Mouse (Mus musculus) brown adipose tissue, adult 24 weeks (tissue): ENCODE measurements around the gene Ints7. TPM values are rescaled to one million over a fixed set of nuclear protein-coding genes. Genes with fewer than 3 reads are reported as not detected.

Experiments used
- H3K27ac ChIP-seq: fragments of 200-500 bp; replicated peaks from 2 replicates; pipeline ENCODE4 v1.5.1; 2012; ENCODE audit warnings: low read depth, mild to moderate bottlenecking, low read length
- H3K4me1 ChIP-seq: fragments of 200-500 bp; 2 replicates; pipeline ENCODE4 v1.6.1; 2012; ENCODE audit warnings: low read length, mixed read lengths; ENCODE audit not compliant: control insufficient read depth, insufficient read depth, insufficient read length
- H3K4me3 ChIP-seq: fragments of 200-500 bp; 2 replicates; pipeline ENCODE4 v1.5.1; 2012; ENCODE audit warnings: low read depth, mild to moderate bottlenecking, low read length, moderate library complexity; ENCODE audit not compliant: insufficient read depth
- polyA plus RNA-seq: library from polyadenylated mRNA; stranded (reverse); fragments of >200 nt; gene quantifications from 2 replicates; pipeline ENCODE4 v1.2.4, GENCODE M21; 2012; ENCODE audit not compliant: missing spikeins, insufficient read depth, insufficient read length

Ints7 gene
- polyA plus RNA-seq = 8.7 and 9.3 TPM in 2 replicates

- Histone ChIP-seq H3K4me3 (peak within 1 kb of the TSS; percentile 77), H3K4me1 (peaks cover 5% of the 10 kb centered on the region; the same call in 1 of the 2 replicates), H3K27ac (peak within 1 kb of the TSS; percentile 88)
These were observed at the start of gene Ints7, which contains the start of gene Dtl for GRCm38 (mm10) chr1:191575458-191576247. Gene Ints7 (plus strand): TSS chr1:191575636. Gene Dtl (minus strand): TSS chr1:191575544.

- H3K27ac ChIP-seq = no peak overlapping the region
- H3K4me1 ChIP-seq = no peaks in the 10 kb centered on the region
- no peak overlapping the region for H3K4me3 ChIP-seq
These were observed 48.3 kb upstream of the Ints7 start for GRCm38 (mm10) chr1:191527089-191527488.

GRCm38 (mm10) chr1:191527921-191528612 lies 47.4 kb upstream of the Ints7 start:
- Histone ChIP-seq H3K4me1 (no peaks in the 10 kb centered on the region), H3K4me3 (0 out of 2 replicates have a peak overlapping the region, but pooled peaks have one; percentile 12), H3K27ac (no peak overlapping the region)

GRCm38 (mm10) chr1:191529406-191529805 lies 46.0 kb upstream of the Ints7 start:
- H3K4me1 ChIP-seq = no peaks in the 10 kb centered on the region
- H3K27ac ChIP-seq = no peak overlapping the region
- H3K4me3 ChIP-seq = no peak overlapping the region

GRCm38 (mm10) chr1:191531023-191531422 lies 44.4 kb upstream of the Ints7 start:
- H3K4me3 ChIP-seq = no peak overlapping the region
- H3K27ac ChIP-seq = no peak overlapping the region
- H3K4me1 ChIP-seq = no peaks in the 10 kb centered on the region; the same call in 1 of the 2 replicates

GRCm38 (mm10) chr1:191534896-191535295 lies 40.5 kb upstream of the Ints7 start:
- no peaks in the 10 kb centered on the region; the same call in 1 of the 2 replicates for H3K4me1 ChIP-seq
- no peak overlapping the region for H3K4me3 ChIP-seq
- no peak overlapping the region for H3K27ac ChIP-seq

GRCm38 (mm10) chr1:191540300-191540699 lies 35.1 kb upstream of the Ints7 start:
- Histone ChIP-seq H3K27ac (no peak overlapping the region), H3K4me3 (no peak overlapping the region), H3K4me1 (no peaks in the 10 kb centered on the region; the same call in 1 of the 2 replicates)

- Histone ChIP-seq H3K4me3 (no peak overlapping the region), H3K27ac (no peak overlapping the region), H3K4me1 (no peaks in the 10 kb centered on the region)
These were observed 34.4 kb upstream of the Ints7 start for GRCm38 (mm10) chr1:191541014-191541413.

GRCm38 (mm10) chr1:191541619-191542018 lies 33.8 kb upstream of the Ints7 start:
- H3K27ac ChIP-seq = no peak overlapping the region
- H3K4me1 ChIP-seq = no peaks in the 10 kb centered on the region
- no peak overlapping the region for H3K4me3 ChIP-seq

- Histone ChIP-seq H3K4me3 (no peak overlapping the region), H3K4me1 (no peaks in the 10 kb centered on the region), H3K27ac (no peak overlapping the region)
These were observed 31.7 kb upstream of the Ints7 start for GRCm38 (mm10) chr1:191543747-191544146.

GRCm38 (mm10) chr1:191550786-191551185 lies 24.6 kb upstream of the Ints7 start:
- Histone ChIP-seq H3K4me3 (no peak overlapping the region), H3K4me1 (no peaks in the 10 kb centered on the region), H3K27ac (no peak overlapping the region)

GRCm38 (mm10) chr1:191557109-191557508 lies 18.3 kb upstream of the Ints7 start:
- Histone ChIP-seq H3K4me3 (no peak overlapping the region), H3K27ac (no peak overlapping the region), H3K4me1 (peaks cover 4% of the 10 kb centered on the region; the same call in 1 of the 2 replicates)

- Histone ChIP-seq H3K4me1 (peaks cover 4% of the 10 kb centered on the region; the same call in 1 of the 2 replicates), H3K27ac (no peak overlapping the region), H3K4me3 (no peak overlapping the region)
These were observed 15.7 kb upstream of the Ints7 start for GRCm38 (mm10) chr1:191559779-191560178.

GRCm38 (mm10) chr1:191562823-191563365 lies 12.5 kb upstream of the Ints7 start:
- H3K4me1 ChIP-seq = peaks cover 4% of the 10 kb centered on the region; the same call in 1 of the 2 replicates
- H3K27ac ChIP-seq = no peak overlapping the region
- no peak overlapping the region for H3K4me3 ChIP-seq

- Histone ChIP-seq H3K27ac (no peak overlapping the region), H3K4me1 (no peaks in the 10 kb centered on the region), H3K4me3 (no peak overlapping the region)
These were observed 7.6 kb upstream of the Ints7 start for GRCm38 (mm10) chr1:191567859-191568258.
